In genomic region chr15:100728586-100728985, GRCm38 (mm10) we compare ENCODE assay signal across 8 mouse cellular contexts. TPM values are rescaled to one million over a fixed set of nuclear protein-coding genes. Genes with fewer than 3 reads are reported as not detected.
A peak's percentile ranks its signal among the peaks of the same experiment; 100 is the strongest.
DNase-seq lines count a peak whose midpoint lies in the region; ATAC-seq and TF ChIP-seq lines count a peak whose summit lies in the region.

No protein-coding gene starts in this region.

- H3K9ac ChIP-seq in embryonic facial prominence, embryonic 11.5 days (replicated peaks; ENCODE audit: low read length) = no peak overlapping the region; the same call in 1 of the 2 replicates
- H3K9ac ChIP-seq in limb, embryonic 12.5 days (replicated peaks) = no peak overlapping the region
- no peak overlapping the region for H3K9ac ChIP-seq in neural tube, embryonic 14.5 days (replicated peaks; ENCODE audit: low read depth, low read length)

- WGBS in embryonic facial prominence, embryonic 11.5 days = 25% methylated on average over 9 of the region's 9 CpGs
- 31% methylated on average over 9 of the region's 9 CpGs for WGBS in limb, embryonic 12.5 days
- WGBS in neural tube, embryonic 14.5 days = 27% methylated on average over 9 of the region's 9 CpGs

- peaks cover 34% of the 10 kb centered on the region for H3K27me3 ChIP-seq in embryonic facial prominence, embryonic 11.5 days (ENCODE audit: control insufficient read depth, insufficient read depth, low read length)
- peaks cover 66% of the 10 kb centered on the region for H3K27me3 ChIP-seq in limb, embryonic 12.5 days
- H3K27me3 ChIP-seq in neural tube, embryonic 14.5 days (ENCODE audit: control insufficient read depth, insufficient read depth, low read length) = peaks cover 22% of the 10 kb centered on the region

- H3K4me3 ChIP-seq in left cerebral cortex, adult 2 months = peak overlapping the region; percentile 26
- peak overlapping the region; percentile 33; the same call in 1 of the 2 replicates for H3K4me3 ChIP-seq in embryonic facial prominence, embryonic 11.5 days (ENCODE audit: low read depth, low read length)
- peak overlapping the region; percentile 40 for H3K4me3 ChIP-seq in limb, embryonic 12.5 days (replicated peaks)
- H3K4me3 ChIP-seq in neural tube, embryonic 14.5 days (ENCODE audit: low read depth, low read length) = peak overlapping the region; percentile 26

- TF ChIP-seq CTCF in left cerebral cortex, adult 2 months (IDR thresholded peaks at IDR 0.05) = no peak

- peaks cover 6% of the 10 kb centered on the region for H3K4me1 ChIP-seq in embryonic facial prominence, embryonic 11.5 days (ENCODE audit: control insufficient read depth, insufficient read depth, low read length)
- peaks cover 15% of the 10 kb centered on the region for H3K4me1 ChIP-seq in limb, embryonic 12.5 days (replicated peaks)
- peaks cover 7% of the 10 kb centered on the region; the same call in 1 of the 2 replicates for H3K4me1 ChIP-seq in neural tube, embryonic 14.5 days (ENCODE audit: control insufficient read depth, insufficient read depth, low read length)

- H3K4me2 ChIP-seq in embryonic facial prominence, embryonic 11.5 days (ENCODE audit: low read depth, low read length) = peak overlapping the region; percentile 51
- H3K4me2 ChIP-seq in limb, embryonic 12.5 days = peak overlapping the region; percentile 61
- H3K4me2 ChIP-seq in neural tube, embryonic 14.5 days (ENCODE audit: low read depth, low read length) = peak overlapping the region; percentile 48

- no peak overlapping the region for H3K27ac ChIP-seq in left cerebral cortex, adult 2 months
- no peak overlapping the region for H3K27ac ChIP-seq in embryonic facial prominence, embryonic 11.5 days (replicated peaks; ENCODE audit: low read depth, low read length)
- H3K27ac ChIP-seq in limb, embryonic 12.5 days = no peak overlapping the region
- no peak overlapping the region for H3K27ac ChIP-seq in neural tube, embryonic 14.5 days (ENCODE audit: low read depth, low read length)

- DNase-seq in left cerebral cortex, adult 2 months (ENCODE audit: extremely low spot score in 1 of 2, low spot score in 2 of 2) = no peak
- DNase-seq in left cerebral cortex, postnatal 4 days = no peak
- DNase-seq in embryonic facial prominence, embryonic 11.5 days (ENCODE audit: low spot score) = no peak
- no peak for DNase-seq in layer of hippocampus, adult 8-10 months (ENCODE audit: low spot score in 2 of 2)
- no peak for DNase-seq in frontal cortex, postnatal 25 days (ENCODE audit: low spot score in 2 of 2)
- DNase-seq in adrenal gland, postnatal 10 days = no peak

- H3K9me3 ChIP-seq in embryonic facial prominence, embryonic 11.5 days (replicated peaks; ENCODE audit: control insufficient read depth, low read length) = no peaks in the 10 kb centered on the region
- no peaks in the 10 kb centered on the region for H3K9me3 ChIP-seq in limb, embryonic 12.5 days
- no peaks in the 10 kb centered on the region for H3K9me3 ChIP-seq in neural tube, embryonic 14.5 days (ENCODE audit: control insufficient read depth, low read length)

- no peaks in the 10 kb centered on the region for H3K36me3 ChIP-seq in embryonic facial prominence, embryonic 11.5 days (replicated peaks; ENCODE audit: control insufficient read depth, insufficient read depth, low read depth, low read length)
- no peaks in the 10 kb centered on the region for H3K36me3 ChIP-seq in limb, embryonic 12.5 days
- H3K36me3 ChIP-seq in neural tube, embryonic 14.5 days (ENCODE audit: control insufficient read depth, insufficient read depth, low read length) = no peaks in the 10 kb centered on the region

- intact Hi-C loops in left cerebral cortex, adult 2 months (cut with DNase I) = no loop called here
- intact Hi-C loops in left cerebral cortex, postnatal 4 days (cut with DNase I) = no loop called here

- ATAC-seq in embryonic facial prominence, embryonic 11.5 days (replicated peaks; ENCODE audit: insufficient number of reproducible peaks, low FRiP score, low TSS enrichment, low read depth) = no peak
- no peak for ATAC-seq in limb, embryonic 12.5 days (ENCODE audit: insufficient number of reproducible peaks, insufficient read depth, low FRiP score, low TSS enrichment, low read depth)
- ATAC-seq in neural tube, embryonic 14.5 days (ENCODE audit: low read depth) = no peak

RNA-seq across cellular contexts. Expression of gene Galnt6, which starts 0.6 kb away (rescaled TPM):
- 1 to 10 TPM; 4.8 to 4.9 TPM for total RNA-seq in left cerebral cortex, adult 2 months (2021)
- total RNA-seq in left cerebral cortex, postnatal 4 days (2021) = under 1 TPM; 0.34 to 0.40 TPM
- 0.08 and 0.20 TPM in 2 replicates for polyA plus RNA-seq in embryonic facial prominence, embryonic 11.5 days (2014; fragmentation: Nextera tagmentation; extraction: Ambion mirVana)
- 0.15 and 0.20 TPM in 2 replicates for polyA plus RNA-seq in limb, embryonic 12.5 days (2016; fragmentation: Nextera tagmentation; extraction: Ambion mirVana)
- polyA plus RNA-seq in neural tube, embryonic 14.5 days (2014; fragmentation: Nextera tagmentation; extraction: Ambion mirVana) = 0.15 and 0.53 TPM in 2 replicates
- total RNA-seq in layer of hippocampus, adult 8-10 months (2022) = 10 to 100 TPM in 2 of 4 experiments, 1 to 10 TPM in 2; 8.8 to 14.4 (median 11.5) TPM
- total RNA-seq in adrenal gland, postnatal 10 days (2021) = 1 to 10 TPM; 9.6 to 9.9 TPM

RNA-seq across cellular contexts. Expression of gene Slc4a8, which starts 33.0 kb away (rescaled TPM):
- total RNA-seq in left cerebral cortex, adult 2 months (2021) = 10 to 100 TPM; 78.4 to 79.0 TPM
- total RNA-seq in left cerebral cortex, postnatal 4 days (2021) = 10 to 100 TPM; 70.6 to 78.6 TPM
- polyA plus RNA-seq in embryonic facial prominence, embryonic 11.5 days (2014; fragmentation: Nextera tagmentation; extraction: Ambion mirVana) = 5.7 and 7.7 TPM in 2 replicates
- 7.5 and 8.6 TPM in 2 replicates for polyA plus RNA-seq in limb, embryonic 12.5 days (2016; fragmentation: Nextera tagmentation; extraction: Ambion mirVana)
- 24.2 and 30.5 TPM in 2 replicates for polyA plus RNA-seq in neural tube, embryonic 14.5 days (2014; fragmentation: Nextera tagmentation; extraction: Ambion mirVana)
- total RNA-seq in layer of hippocampus, adult 8-10 months (2022) = 10 to 100 TPM; 67.0 to 90.0 (median 75.9) TPM
- total RNA-seq in adrenal gland, postnatal 10 days (2021) = 10 to 100 TPM in 1 of 2 experiments, 1 to 10 TPM in 1; 9.5 to 12.6 TPM

RNA-seq across cellular contexts. Expression of gene Cela1, which starts 40.9 kb away (rescaled TPM):
- total RNA-seq in left cerebral cortex, adult 2 months (2021) = 1 to 10 TPM; 2.4 to 3.3 TPM
- total RNA-seq in left cerebral cortex, postnatal 4 days (2021) = 1 to 10 TPM in 1 of 2 experiments, under 1 TPM in 1; 0.74 to 1.2 TPM
- 1.00 and 3.4 TPM in 2 replicates for polyA plus RNA-seq in embryonic facial prominence, embryonic 11.5 days (2014; fragmentation: Nextera tagmentation; extraction: Ambion mirVana)
- polyA plus RNA-seq in limb, embryonic 12.5 days (2016; fragmentation: Nextera tagmentation; extraction: Ambion mirVana) = 1.1 and 2.5 TPM in 2 replicates
- 1.7 and 1.9 TPM in 2 replicates for polyA plus RNA-seq in neural tube, embryonic 14.5 days (2014; fragmentation: Nextera tagmentation; extraction: Ambion mirVana)
- 1 to 10 TPM in 3 of 4 experiments, under 1 TPM in 1; 0.68 to 7.5 (median 5.7) TPM for total RNA-seq in layer of hippocampus, adult 8-10 months (2022)
- 10 to 100 TPM; 22.1 to 23.9 TPM for total RNA-seq in adrenal gland, postnatal 10 days (2021)

RNA-seq across cellular contexts. Expression of gene Bin2, which starts 59.2 kb away (rescaled TPM):
- 1 to 10 TPM; 3.5 to 6.2 TPM for total RNA-seq in left cerebral cortex, adult 2 months (2021)
- total RNA-seq in left cerebral cortex, postnatal 4 days (2021) = 1 to 10 TPM; 1.8 to 2.4 TPM
- 2.1 and 3.7 TPM in 2 replicates for polyA plus RNA-seq in embryonic facial prominence, embryonic 11.5 days (2014; fragmentation: Nextera tagmentation; extraction: Ambion mirVana)
- 2.6 and 2.8 TPM in 2 replicates for polyA plus RNA-seq in limb, embryonic 12.5 days (2016; fragmentation: Nextera tagmentation; extraction: Ambion mirVana)
- polyA plus RNA-seq in neural tube, embryonic 14.5 days (2014; fragmentation: Nextera tagmentation; extraction: Ambion mirVana) = 1.4 and 2.9 TPM in 2 replicates
- total RNA-seq in layer of hippocampus, adult 8-10 months (2022) = 10 to 100 TPM in 2 of 4 experiments, 1 to 10 TPM in 2; 4.5 to 15.9 (median 9.7) TPM
- 1 to 10 TPM; 5.5 to 5.8 TPM for total RNA-seq in adrenal gland, postnatal 10 days (2021)

Comparison
In these comparisons a context has a peak if more than half of its experiments do, and no peak if none do; other contexts are left out.
1. RNA of gene Galnt6, which starts 0.6 kb away (total RNA-seq): 8.8 to 14.4 TPM in layer of hippocampus, adult 8-10 months, 9.6 to 9.9 TPM in adrenal gland, postnatal 10 days and 4.8 to 4.9 TPM in left cerebral cortex, adult 2 months; 0.34 to 0.40 TPM in left cerebral cortex, postnatal 4 days; every median in the first group is over 4 times any median in the second.
2. RNA of gene Slc4a8, which starts 33.0 kb away (total RNA-seq): 67.0 to 90.0 TPM in layer of hippocampus, adult 8-10 months, 78.4 to 79.0 TPM in left cerebral cortex, adult 2 months and 70.6 to 78.6 TPM in left cerebral cortex, postnatal 4 days; 9.5 to 12.6 TPM in adrenal gland, postnatal 10 days; every median in the first group is over 4 times any median in the second.
3. Peak in every context shown above with its lines, with median percentiles within 50 percentile points of each other: H3K4me3 ChIP-seq and H3K4me2 ChIP-seq.